Mouse (Mus musculus): Measurements from ENCODE around the gene Pik3r4. TPM values are rescaled to one million over a fixed set of nuclear protein-coding genes. Genes with fewer than 3 reads are reported as not detected.

The Pik3r4 gene
- polyA plus RNA-seq, 1 experiment from 2014 or later: 24.2 TPM

GRCm38 (mm10) chr9:105672032-105672431 lies 29.3 kb downstream of the Pik3r4 start:
- H3K27me3 ChIP-seq (ENCODE audit: poor library complexity, severe bottlenecking): no peaks in the 10 kb centered on the region
- no peaks in the 10 kb centered on the region for H3K4me1 ChIP-seq
- peaks cover 74% of the 10 kb centered on the region for H3K36me3 ChIP-seq (replicated peaks)
- no peak overlapping the region for H3K4me3 ChIP-seq
- H3K9me3 ChIP-seq: no peaks in the 10 kb centered on the region
- DNase-seq (ENCODE audit: extremely low spot score, low spot score): no peak
- 83% methylated on average over 2 of the region's 2 CpGs for WGBS
- no peak overlapping the region for H3K27ac ChIP-seq

- H3K4me1 ChIP-seq: no peaks in the 10 kb centered on the region
Measured at GRCm38 (mm10) chr9:105675941-105676340, 33.2 kb downstream of the Pik3r4 start.

GRCm38 (mm10) chr9:105681386-105681785 lies 38.6 kb downstream of the Pik3r4 start:
- Histone ChIP-seq H3K9me3 (no peaks in the 10 kb centered on the region), H3K27ac (no peak overlapping the region), H3K27me3 (ENCODE audit: poor library complexity, severe bottlenecking) (no peaks in the 10 kb centered on the region), H3K36me3 (replicated peaks) (peaks cover 88% of the 10 kb centered on the region), H3K4me1 (no peaks in the 10 kb centered on the region), H3K4me3 (no peak overlapping the region)
- DNase-seq (ENCODE audit: extremely low spot score, low spot score): no peak
- WGBS: 92% methylated on average over 7 of the region's 7 CpGs

More at GRCm38 (mm10) chr9:105675941-105676340, 33.2 kb downstream of the Pik3r4 start:
- H3K9me3 ChIP-seq: no peaks in the 10 kb centered on the region
- DNase-seq (ENCODE audit: extremely low spot score, low spot score): no peak
- H3K36me3 ChIP-seq (replicated peaks): peaks cover 66% of the 10 kb centered on the region
- H3K27me3 ChIP-seq (ENCODE audit: poor library complexity, severe bottlenecking): no peaks in the 10 kb centered on the region
- no peak overlapping the region for H3K27ac ChIP-seq
- no peak overlapping the region for H3K4me3 ChIP-seq
- 90% methylated on average over 11 of the region's 11 CpGs for WGBS

GRCm38 (mm10) chr9:105684549-105685165 lies 41.9 kb downstream of the Pik3r4 start:
- Histone ChIP-seq H3K4me1 (peaks cover 13% of the 10 kb centered on the region), H3K27me3 (ENCODE audit: poor library complexity, severe bottlenecking) (no peaks in the 10 kb centered on the region), H3K9me3 (no peaks in the 10 kb centered on the region), H3K4me3 (no peak overlapping the region), H3K36me3 (replicated peaks) (peaks cover 85% of the 10 kb centered on the region), H3K27ac (no peak overlapping the region)
- DNase-seq (ENCODE audit: extremely low spot score, low spot score): no peak
- 92% methylated on average over 13 of the region's 13 CpGs for WGBS

- H3K36me3 ChIP-seq (replicated peaks): peaks cover 43% of the 10 kb centered on the region
- H3K4me3 ChIP-seq: no peak overlapping the region
- 49% methylated on average over 7 of the region's 7 CpGs for WGBS
- DNase-seq (ENCODE audit: extremely low spot score, low spot score): no peak
- H3K27ac ChIP-seq: no peak overlapping the region
- no peaks in the 10 kb centered on the region for H3K9me3 ChIP-seq
- peaks cover 19% of the 10 kb centered on the region for H3K4me1 ChIP-seq
- H3K27me3 ChIP-seq (ENCODE audit: poor library complexity, severe bottlenecking): no peaks in the 10 kb centered on the region
Measured at GRCm38 (mm10) chr9:105689485-105689884, 46.7 kb downstream of the Pik3r4 start.

GRCm38 (mm10) chr9:105692472-105692871 lies 49.7 kb downstream of the Pik3r4 start:
- 94% methylated on average over 14 of the region's 14 CpGs for WGBS
- no peak overlapping the region for H3K27ac ChIP-seq

GRCm38 (mm10) chr9:105693056-105693455 lies 50.3 kb downstream of the Pik3r4 start:
- H3K27me3 ChIP-seq (ENCODE audit: poor library complexity, severe bottlenecking): no peaks in the 10 kb centered on the region
- H3K4me1 ChIP-seq: peaks cover 19% of the 10 kb centered on the region
- no peak overlapping the region for H3K27ac ChIP-seq
- no peak for DNase-seq (ENCODE audit: extremely low spot score, low spot score)
- WGBS: 91% methylated on average over 9 of the region's 9 CpGs
- H3K9me3 ChIP-seq: no peaks in the 10 kb centered on the region
- H3K4me3 ChIP-seq: no peak overlapping the region
- H3K36me3 ChIP-seq (replicated peaks): peaks cover 8% of the 10 kb centered on the region

More at GRCm38 (mm10) chr9:105692472-105692871, 49.7 kb downstream of the Pik3r4 start:
- Histone ChIP-seq H3K36me3 (replicated peaks) (peaks cover 13% of the 10 kb centered on the region), H3K4me1 (peaks cover 19% of the 10 kb centered on the region), H3K9me3 (no peaks in the 10 kb centered on the region), H3K27me3 (ENCODE audit: poor library complexity, severe bottlenecking) (no peaks in the 10 kb centered on the region), H3K4me3 (no peak overlapping the region)
- DNase-seq (ENCODE audit: extremely low spot score, low spot score): no peak

- DNase-seq (ENCODE audit: extremely low spot score, low spot score): peak; percentile 77
- no peaks in the 10 kb centered on the region for H3K9me3 ChIP-seq
- H3K27ac ChIP-seq: no peak overlapping the region
- H3K27me3 ChIP-seq (ENCODE audit: poor library complexity, severe bottlenecking): no peaks in the 10 kb centered on the region
- WGBS: 9% methylated on average over 5 of the region's 5 CpGs
- no peaks in the 10 kb centered on the region for H3K36me3 ChIP-seq (replicated peaks)
- H3K4me3 ChIP-seq: no peak overlapping the region
- H3K4me1 ChIP-seq: peaks cover 14% of the 10 kb centered on the region
Measured at GRCm38 (mm10) chr9:105693854-105694253, 51.1 kb downstream of the Pik3r4 start.

GRCm38 (mm10) chr9:105696818-105697564 lies 54.2 kb downstream of the Pik3r4 start:
- WGBS: 89% methylated on average over 7 of the region's 7 CpGs
- Histone ChIP-seq H3K9me3 (no peaks in the 10 kb centered on the region), H3K27ac (no peak overlapping the region), H3K4me3 (no peak overlapping the region), H3K36me3 (replicated peaks) (no peaks in the 10 kb centered on the region), H3K4me1 (no peaks in the 10 kb centered on the region), H3K27me3 (ENCODE audit: poor library complexity, severe bottlenecking) (no peaks in the 10 kb centered on the region)
- DNase-seq (ENCODE audit: extremely low spot score, low spot score): no peak

- no peak for DNase-seq (ENCODE audit: extremely low spot score, low spot score)
- Histone ChIP-seq H3K27ac (no peak overlapping the region), H3K36me3 (replicated peaks) (no peaks in the 10 kb centered on the region), H3K4me1 (no peaks in the 10 kb centered on the region), H3K9me3 (no peaks in the 10 kb centered on the region), H3K27me3 (ENCODE audit: poor library complexity, severe bottlenecking) (no peaks in the 10 kb centered on the region), H3K4me3 (no peak overlapping the region)
- WGBS: 87% methylated on average over 9 of the region's 9 CpGs
Measured at GRCm38 (mm10) chr9:105697764-105698396, 55.1 kb downstream of the Pik3r4 start.

- 89% methylated on average over 6 of the region's 6 CpGs for WGBS
- DNase-seq (ENCODE audit: extremely low spot score, low spot score): no peak
Measured at GRCm38 (mm10) chr9:105700702-105701101, 57.9 kb downstream of the Pik3r4 start.

GRCm38 (mm10) chr9:105701966-105702365 lies 59.2 kb downstream of the Pik3r4 start:
- DNase-seq (ENCODE audit: extremely low spot score, low spot score): no peak
- no peaks in the 10 kb centered on the region for H3K4me1 ChIP-seq
- whole genome bisulfite sequencing: 91% methylated on average over 9 of the region's 9 CpGs
- no peak overlapping the region for H3K27ac ChIP-seq
- no peaks in the 10 kb centered on the region for H3K9me3 ChIP-seq
- no peak overlapping the region for H3K4me3 ChIP-seq
- no peaks in the 10 kb centered on the region for H3K36me3 ChIP-seq (replicated peaks)
- no peaks in the 10 kb centered on the region for H3K27me3 ChIP-seq (ENCODE audit: poor library complexity, severe bottlenecking)

More at GRCm38 (mm10) chr9:105700702-105701101, 57.9 kb downstream of the Pik3r4 start:
- Histone ChIP-seq H3K4me3 (no peak overlapping the region), H3K4me1 (no peaks in the 10 kb centered on the region), H3K27me3 (ENCODE audit: poor library complexity, severe bottlenecking) (no peaks in the 10 kb centered on the region), H3K9me3 (no peaks in the 10 kb centered on the region), H3K36me3 (replicated peaks) (no peaks in the 10 kb centered on the region), H3K27ac (no peak overlapping the region)
